Mouse (Mus musculus): Measurements from ENCODE around the gene Slc25a44.
"Not testable (repeated sequence)": the region's sequence is repeated elsewhere in the genome, so short reads cannot be mapped to it uniquely, and the experiment has no call there.

Gene Slc25a44

DNA sequence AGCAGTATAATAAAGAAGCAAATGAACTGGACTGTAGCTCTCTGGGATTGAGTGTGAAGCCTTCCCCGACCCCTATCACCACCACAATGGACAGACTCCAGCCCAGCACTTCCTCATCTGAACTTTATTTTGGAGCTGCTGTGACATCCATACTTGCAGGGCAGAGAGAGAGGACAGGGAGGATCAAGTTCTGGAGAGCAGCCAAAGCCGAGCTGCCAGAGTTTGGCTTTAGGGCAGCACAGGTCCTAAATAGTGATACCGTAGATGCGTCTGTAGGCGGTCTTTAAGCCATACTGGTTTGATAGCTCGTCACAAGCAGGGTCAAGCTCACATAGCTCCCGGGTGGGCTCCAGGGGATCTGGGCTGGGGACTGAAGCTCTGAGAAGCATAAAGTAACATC lies 56.4 kb downstream of the Slc25a44 start:
- in situ Hi-C loops (cut with MseI, MboI): not testable (repeated sequence)

DNA sequence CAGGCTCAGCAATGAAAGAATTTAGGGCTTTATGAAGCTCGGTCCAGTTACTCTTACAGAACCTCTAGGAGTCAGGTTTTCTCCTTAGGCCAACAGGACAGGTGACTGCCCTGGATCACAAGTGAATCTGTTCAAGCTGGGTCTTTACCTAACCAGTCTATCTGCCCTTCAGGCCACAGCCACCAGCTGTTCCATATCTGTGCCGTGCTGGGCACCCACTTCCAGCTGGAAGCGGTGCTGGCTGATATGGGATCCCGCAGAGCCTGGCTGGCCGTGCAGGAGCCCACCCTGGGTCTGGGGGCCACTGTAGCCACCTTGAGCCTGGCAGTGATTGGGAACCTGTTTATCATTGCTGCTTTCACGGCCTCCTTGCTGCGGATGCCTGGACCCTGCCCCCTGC lies 57.4 kb downstream of the Slc25a44 start:
- in situ Hi-C loops (cut with MseI, MboI): not testable (repeated sequence)

DNA sequence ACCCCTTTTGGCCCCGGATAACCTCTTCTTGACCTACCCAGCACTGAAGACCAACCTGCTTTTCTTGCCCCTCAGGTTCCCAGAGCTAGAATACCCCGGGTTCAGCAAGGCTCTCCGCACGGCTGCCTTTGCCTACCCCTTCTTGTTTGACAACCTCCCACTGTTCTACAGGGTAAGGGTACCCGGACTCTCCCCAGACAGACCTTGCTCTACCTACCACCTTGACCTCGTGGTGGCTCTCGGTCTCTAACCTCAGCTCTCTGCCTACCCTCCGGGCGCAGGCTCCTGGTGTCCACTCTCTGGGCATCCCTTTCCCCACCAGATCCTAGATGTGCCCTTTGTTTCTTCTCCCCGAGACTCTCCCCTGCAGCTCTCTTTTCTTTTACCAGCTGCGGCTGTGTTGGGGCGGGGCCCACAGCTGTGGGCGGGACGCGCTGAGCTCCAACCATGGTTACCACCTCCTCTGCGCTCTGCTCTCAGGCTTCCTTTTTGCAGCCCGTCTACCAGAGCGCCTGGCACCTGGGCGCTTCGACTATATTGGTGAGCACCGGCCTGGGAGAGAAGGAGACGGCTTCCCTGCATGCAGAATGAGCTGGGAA lies 58.0 kb downstream of the Slc25a44 start:
- in situ Hi-C loops (cut with MseI, MboI): not testable (repeated sequence)

DNA sequence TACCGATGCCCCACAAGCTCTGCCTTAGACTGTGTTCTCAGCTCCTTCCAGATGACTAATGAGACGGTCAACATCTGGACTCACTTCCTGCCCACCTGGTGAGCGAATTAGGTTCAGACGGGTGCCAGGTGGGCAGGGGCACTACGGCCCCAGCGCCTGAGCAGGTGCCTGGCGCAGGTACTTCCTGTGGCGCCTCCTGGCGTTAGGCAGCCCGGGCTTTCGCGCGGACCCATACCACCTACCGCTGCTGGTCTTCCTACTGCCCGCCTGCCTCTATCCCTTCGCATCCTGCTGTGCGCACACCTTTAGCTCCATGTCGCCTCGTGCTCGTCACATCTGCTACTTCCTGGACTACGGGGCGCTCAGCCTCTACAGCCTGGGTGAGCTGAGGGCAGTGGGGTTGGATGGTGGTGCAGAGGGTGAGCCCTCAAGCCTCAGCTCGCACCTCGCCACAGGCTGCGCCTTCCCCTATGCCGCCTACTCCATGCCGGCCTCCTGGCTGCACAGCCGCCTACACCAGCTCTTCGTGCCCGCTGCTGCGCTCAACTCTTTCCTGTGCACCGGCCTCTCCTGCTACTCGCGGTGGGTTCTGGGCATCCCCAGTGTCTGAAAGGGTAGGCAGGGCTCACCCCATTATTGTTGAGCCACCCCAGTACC lies 59.1 kb downstream of the Slc25a44 start:
- in situ Hi-C loops (cut with MseI, MboI): no loop called here

DNA sequence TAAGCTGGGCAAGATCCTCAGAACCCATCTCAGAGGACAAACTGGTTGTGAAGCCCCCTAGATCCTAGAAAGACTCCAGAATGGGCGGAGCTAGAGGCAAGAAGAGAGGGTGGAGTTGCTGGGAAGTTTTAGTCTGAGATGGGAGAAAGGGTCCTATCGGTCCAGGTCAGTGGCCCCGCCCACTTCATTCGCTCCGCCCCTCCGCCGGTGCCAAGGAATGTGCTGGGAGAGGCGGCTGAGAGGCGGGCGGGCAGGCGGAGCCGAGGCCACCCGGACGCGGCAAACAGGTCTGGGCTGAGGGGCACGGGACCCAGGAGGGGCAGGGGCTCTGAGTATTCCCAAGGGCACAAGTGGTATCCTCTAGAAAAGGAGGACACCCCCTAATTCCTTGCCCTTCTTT lies 60.6 kb downstream of the Slc25a44 start, which contains the start of gene Paqr6:
Gene Paqr6 (plus strand): TSS at position 248 of the 400 bp plus-strand sequence.
- in situ Hi-C loops (cut with MseI, MboI): no loop called here

DNA sequence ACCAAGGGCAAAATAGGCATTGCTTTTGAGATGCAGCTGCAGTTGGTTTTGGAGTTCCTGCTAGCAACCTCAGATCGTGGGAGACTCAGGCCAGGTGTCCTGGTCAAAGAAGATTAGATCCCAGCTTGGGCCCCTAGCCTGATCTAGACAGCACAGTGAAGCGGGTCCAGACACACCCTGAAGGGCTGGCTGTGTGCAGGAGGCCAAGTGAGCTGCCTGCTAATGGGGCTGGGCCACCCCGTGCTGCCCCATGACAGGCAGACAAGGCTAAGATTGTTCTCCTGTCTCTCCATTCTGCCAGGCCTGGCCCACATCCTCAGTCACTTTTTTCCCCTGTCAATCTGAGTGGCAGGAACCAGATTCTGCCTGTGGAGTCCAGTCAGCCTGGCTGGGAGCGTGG lies 61.2 kb downstream of the Slc25a44 start:
- in situ Hi-C loops (cut with MseI, MboI): no loop called here

DNA sequence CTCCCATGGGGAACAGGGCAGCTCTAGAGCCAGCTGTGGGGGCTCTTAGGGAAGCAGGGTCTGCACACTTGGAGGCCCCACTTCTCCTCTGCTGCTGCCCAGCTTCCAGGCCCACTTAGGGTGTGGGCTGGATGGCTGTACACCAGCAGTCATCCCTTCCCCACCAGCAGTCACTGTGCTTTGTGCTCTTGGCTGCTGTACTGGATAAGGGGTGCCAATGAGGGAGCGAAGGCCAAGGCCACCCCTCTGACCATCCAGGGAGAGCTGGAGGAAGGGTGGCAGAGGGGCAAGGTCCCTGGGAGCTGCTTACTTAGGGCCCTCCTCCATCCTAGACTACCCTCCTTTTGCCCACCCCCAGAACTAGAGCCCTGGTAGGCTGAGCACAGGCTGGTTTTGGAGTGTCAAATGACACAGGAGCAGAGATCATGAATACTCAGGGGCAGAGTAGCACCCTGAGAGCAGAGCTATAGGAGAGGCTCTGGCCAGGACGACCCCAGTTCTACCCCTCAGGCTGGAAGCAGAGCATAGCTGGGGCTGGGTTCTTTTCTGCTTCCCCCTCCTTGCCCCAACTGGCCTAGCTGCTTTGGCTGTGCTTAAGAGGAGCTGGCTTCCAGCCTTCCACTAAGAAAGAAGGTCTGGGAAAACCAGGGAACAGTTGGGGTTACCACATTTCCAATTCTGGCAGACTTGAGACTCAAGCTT lies 63.2 kb downstream of the Slc25a44 start:
- in situ Hi-C loops (cut with MseI, MboI): no loop called here

DNA sequence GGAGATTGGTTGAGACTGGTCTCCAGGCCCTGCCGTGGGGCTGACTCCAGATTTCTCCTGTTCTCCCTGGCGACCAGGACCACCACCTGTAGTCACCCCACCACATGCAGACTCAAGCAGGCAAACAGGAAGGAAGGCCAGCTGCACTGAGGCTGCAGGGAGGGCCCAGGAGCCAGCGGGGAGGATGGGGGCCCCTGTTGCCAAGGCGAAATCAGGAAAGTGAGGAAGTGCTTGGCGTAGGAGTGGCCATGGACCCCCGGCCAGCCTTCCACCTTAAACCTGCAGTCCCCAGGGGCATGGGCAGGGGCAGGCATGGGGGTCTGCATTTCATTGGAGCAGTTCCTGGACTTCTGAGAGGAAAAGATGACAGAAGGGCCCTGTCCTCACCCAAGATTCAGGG lies 63.8 kb downstream of the Slc25a44 start:
- in situ Hi-C loops (cut with MseI, MboI): no loop called here
